Mouse (Mus musculus) cerebellum, postnatal 10 days (tissue): ENCODE results near the gene Sik3.
"Not testable (repeated sequence)": the region's sequence is repeated elsewhere in the genome, so short reads cannot be mapped to it uniquely, and the experiment has no call there.

Experiments used
- DNase-seq, 2 experiments: peaks; one replicate each; pipeline ENCODE4 v3.0.0; 2021; ENCODE audit warnings: mixed read lengths in 2 of 2

The Sik3 gene

DNA sequence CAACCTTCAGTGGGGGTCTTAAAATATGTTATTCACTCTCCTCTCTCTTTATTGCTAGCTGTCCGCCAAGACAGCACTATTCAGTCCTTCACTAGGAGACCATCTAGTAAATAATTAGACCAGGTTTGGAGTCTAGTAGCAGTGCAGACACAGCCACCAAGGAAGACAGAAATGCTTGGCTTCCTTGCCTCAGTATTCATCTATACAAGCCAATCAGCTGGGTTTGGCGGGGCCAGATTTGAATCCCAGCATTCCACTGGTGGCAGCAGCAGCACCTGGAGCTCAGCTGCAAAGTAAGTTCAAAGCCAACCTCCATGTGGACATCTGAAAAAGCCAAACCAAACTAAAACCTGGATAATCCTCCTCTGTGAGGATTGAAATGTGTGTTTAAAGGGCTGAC lies 47.6 kb downstream of the Sik3 start:
- DNase-seq: no peak

DNA sequence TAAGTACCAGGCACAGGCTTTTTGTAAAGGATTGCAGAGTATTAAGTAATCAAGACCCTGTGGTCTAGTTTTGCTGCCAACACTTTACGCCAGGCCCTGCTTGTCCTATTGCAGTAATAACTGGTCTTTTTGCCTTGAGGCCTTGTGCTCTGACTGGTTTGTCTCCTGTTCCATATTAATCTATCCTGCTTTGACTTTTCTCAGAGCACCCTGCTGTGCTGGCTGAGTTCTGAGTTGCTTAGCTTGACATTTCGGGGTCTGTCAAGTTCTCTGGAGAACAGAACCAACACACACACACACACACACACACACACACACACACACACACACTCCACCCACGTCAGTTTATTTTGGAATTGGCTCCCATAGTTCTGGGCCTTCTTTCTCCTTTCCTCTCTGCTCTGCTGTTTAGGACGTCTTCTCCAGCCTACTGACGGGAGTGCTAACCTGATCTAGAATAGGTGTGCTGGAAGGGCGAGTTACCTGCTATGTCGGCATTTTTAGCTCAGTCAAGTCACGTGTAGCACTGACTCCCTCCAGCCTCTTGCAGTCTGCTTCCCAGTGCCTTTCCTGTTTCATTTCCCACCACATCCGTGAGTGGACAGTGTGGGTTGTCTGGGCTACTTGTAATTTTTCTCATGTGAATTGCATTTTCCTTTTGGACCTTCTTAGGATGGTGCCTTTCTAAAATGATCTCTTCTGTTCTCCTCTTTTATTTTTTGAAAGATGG lies 49.2 kb downstream of the Sik3 start:
- DNase-seq: peak; percentile 26 to 43

DNA sequence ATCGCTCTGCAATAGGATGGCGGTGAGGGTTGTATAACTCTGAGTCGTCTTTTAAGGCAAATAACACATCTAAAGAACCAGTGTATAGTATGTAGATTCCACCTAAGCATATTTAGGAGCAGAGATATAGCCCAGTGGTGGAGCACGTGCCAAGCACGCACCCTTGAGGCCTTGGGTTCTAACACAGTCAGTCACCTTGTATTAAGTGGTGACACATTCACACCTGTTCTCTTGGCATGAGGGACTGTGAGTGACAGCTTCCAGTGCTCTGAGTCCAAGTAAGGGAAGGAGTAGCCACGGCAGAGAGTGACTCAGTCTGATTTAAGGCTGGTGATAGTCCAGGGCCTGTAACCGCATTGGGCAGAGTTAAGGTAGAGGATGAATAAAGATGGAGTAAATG lies 51.7 kb downstream of the Sik3 start:
- DNase-seq: peak; percentile 46 to 60

DNA sequence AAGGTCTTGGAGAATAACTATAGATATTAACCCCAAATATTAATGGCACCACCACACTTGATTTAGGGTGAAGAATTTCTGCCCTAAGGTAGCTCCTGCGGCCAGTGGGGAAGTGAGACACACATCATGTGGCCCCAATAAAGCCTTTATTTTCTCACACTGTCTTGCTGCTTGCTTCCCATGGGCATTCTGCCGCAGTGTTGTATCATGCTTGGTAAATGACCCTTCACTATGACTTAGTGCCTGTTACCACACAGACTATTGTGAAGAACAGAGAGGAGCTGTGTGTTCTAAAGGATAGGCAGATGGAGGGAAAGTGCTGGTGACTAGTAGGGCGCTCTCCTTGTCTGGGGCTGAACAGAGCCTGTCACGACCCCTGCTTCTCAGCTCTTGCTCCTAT lies 54.1 kb downstream of the Sik3 start:
- no peak for DNase-seq

DNA sequence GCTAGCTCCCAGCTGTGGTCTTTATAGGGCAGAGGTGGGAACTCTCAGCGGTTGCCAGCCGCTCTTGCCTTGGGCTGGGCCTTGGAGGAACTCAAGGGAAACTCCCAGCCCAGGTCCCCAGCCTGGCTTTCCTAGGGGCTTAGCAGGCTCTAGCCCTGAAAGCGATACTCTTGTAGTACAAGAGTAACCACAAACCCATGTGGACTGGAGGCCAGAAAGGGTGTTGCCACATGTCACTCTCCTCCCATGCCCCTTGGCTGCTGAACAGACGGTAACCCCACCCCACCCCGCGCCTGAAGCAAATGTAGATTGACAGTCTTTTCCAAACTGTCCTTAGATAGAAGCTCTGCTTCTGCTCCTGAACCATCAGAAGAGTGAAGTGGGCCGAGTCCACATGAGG lies 55.1 kb downstream of the Sik3 start:
- DNase-seq: peak in 1 of 2 experiments; percentile 25

DNA sequence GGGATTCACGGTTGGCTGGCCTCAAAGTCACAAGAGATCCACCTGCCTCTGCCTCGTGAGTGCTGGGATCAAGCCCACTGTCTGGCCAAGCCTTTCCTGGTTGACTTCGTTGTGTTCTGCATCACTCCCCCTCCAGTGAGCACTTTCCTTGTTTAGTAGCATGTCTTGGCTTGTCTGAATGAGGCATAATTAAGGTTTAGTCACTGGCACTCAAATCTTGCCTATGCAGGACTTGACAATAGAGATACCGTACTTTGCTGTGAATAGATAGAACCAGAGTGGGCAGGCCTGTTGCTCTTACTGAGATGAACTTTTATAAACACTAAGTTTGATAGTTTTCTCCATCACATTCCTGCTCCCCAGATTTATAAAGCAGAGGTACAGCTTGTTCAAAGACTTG lies 56.4 kb downstream of the Sik3 start:
- no peak for DNase-seq

DNA sequence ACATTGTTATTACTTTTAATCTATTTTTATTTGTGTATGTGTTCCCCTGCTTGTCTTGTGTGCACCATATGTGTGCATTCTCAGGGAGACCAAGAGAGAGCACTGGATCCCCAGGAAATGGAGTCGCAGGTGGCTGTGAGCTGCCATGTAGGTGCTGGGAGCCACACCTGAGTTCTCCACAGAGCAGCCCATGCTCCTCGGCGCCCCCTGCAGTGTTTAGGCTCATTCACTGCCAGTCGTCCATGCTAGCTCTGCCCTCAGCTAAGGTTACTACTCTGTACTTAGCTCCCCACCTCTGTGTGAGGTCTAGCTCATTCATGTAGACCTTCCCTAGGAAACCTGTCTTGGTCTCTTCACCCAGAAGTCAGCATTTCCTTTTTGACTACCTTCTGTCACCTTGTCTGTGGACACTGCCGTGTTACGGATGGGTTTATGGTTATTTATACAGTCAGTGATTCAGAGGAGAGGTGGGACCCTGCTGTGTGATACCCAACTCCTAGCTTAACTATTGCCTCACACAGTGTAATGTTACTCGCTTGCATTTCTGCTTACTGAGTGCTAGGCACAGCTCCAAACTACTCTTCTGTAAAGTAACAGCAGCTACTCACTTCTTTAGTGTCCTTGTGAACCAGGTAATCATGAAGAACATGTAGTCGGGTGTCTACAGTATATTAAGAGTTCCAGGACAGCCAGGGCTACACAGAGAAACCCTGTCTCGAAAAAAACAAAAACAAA lies 59.6 kb downstream of the Sik3 start:
- DNase-seq: peak; percentile 22 to 27

DNA sequence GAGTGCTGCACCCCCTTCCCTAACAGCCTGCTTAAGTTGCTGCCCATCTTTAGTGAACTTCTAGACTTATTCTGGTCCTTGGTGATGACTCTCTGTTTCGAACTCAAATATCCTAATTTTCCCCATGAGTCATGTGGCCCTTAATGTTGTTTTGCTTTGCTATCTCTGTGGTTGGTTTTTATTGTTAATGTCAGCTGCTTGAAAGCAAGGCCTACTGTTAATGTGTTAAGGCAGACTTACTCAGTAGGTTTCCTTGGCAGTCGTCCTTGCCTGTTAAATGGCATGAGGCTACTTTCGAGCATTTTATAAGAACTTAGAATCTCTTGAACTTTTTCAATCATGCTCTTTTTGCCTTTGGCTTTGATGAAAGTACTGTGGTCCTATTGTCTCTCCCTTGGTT lies 60.8 kb downstream of the Sik3 start:
- no peak for DNase-seq

DNA sequence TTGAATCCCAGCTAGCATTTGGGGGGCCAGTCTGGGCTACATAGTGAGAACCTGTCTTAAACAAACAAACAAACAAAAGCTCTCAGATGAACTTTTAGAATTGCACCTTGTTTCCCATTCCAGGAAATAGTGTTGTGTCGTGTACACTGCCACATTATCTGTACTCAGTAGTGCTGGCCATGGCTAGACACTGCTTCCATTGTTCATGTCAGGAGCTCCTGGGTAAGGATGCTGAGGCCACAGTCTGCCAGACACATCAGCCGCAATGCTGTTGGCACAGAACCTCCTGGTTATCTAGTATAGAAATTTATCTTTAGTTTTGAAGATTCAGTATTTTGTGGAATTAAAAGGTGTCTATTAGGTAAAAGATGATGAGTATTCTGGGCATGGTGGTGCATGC lies 63.0 kb downstream of the Sik3 start:
- DNase-seq: no peak

DNA sequence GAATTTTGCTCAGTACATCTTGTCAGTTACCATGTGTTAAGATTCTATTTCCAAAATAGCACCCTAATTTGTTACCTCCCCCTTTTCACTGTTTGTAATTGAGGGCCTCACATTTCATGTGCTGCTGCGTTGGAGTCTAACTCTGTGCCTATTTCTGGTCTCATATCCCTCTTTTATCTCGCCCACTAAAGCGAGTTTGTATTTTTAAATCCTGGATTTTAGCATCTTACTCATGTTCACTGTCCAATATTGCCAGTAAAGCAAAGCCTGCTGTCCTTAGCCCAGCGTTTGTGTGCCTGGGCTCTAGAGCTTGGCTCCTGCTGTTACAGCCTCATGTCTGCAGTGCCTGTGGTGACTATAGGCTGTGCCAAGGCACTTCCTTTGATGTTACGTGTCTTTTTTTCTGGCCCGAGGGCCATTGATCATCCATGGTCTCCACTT lies 69.8 kb downstream of the Sik3 start:
- peak in 1 of 2 experiments; percentile 40 for DNase-seq

DNA sequence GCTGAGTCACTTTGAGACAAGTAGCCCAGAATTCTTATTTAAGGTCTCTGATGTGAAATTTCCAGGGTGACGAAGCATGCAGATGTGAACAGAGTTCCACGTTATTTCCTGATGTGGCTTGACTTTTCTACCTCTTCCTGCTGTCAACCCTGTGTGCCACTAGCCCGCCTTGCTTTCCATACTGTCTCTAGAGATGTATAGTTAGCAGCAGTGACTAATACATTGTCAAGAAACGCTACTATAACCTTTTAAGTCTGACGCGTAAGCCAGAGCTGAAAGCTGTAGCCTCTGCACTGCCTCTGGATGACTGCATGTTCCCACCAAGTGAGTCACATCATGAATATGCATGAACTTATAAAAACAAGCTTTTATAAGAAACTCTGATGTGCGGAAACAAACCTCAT lies 70.9 kb downstream of the Sik3 start:
- DNase-seq: no peak

DNA sequence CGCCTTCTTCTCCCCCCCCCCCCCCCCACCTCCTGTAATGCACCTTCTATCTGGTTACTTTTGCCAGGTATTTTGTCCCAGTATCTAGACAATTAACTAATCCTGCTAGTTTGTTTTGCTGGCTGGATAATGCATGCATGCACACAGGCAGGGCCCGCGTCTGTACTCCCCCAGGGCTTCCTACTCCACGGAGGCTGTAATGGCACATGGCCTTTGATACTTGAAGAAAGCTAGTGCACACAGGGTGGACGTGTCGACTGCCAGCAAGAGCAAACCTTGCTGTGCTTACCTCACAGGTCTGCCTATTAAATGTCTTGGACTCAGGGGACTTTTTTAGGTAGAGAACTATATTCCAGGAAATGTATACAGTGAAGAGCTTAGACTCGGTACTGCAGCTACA lies 73.3 kb downstream of the Sik3 start:
- no peak for DNase-seq

DNA sequence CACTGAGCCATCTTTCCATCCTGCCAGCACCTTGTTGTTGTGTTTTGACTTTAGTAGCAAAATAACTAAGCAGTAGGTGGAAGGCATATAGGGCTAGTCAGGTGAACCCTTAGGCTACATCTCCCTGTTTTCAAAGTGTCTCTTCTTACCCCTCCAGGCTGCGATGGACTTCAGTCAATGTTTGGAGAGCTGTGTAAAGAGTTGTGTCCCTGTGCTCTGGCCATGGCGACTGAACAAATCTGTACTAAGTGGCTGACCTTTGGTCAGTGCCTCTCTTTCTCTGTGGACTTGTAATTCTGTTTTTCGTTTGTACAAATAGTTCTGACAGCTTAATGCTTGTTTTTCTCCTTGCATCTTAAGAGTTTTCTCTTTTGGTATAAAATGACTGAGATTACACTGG lies 74.2 kb downstream of the Sik3 start:
- DNase-seq: no peak

DNA sequence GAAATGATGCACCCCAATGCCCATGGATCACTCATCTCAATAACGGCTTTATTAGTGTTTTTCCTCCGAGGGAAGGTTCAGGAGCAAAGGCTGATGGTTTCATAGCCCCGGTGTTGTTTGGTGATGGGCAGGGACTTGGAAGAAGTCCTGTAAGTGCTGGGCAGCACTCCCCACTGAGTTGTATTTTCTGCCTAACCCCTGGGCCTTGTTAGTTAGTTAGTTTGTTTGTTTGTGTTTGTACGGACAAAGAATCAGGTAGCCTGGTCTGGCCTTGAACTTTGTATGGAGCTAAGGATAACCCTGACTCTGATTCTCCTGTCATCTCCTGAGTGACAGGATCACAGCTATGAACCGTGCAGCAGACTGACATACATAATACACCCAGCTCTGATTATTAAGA lies 74.8 kb downstream of the Sik3 start:
- DNase-seq: no peak

DNA sequence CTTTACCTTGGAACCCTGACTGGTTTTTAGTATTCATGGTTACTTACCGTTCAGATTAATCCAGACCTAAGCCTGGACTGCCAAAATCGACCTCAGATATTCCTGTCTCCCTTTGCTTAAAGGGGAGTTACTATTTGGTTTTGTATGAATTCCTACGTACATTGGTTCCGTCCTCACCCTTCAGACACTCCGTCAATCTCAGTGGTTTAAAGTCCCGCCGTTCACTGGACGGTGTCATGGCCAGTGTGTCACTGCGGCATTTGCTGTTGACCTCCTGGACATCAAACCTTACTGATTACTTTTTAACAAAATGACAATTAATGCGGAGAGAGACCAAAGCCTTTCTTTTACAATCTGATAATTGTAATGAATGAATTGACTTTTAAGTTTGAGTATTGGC lies 76.1 kb downstream of the Sik3 start:
- DNase-seq: no peak

DNA sequence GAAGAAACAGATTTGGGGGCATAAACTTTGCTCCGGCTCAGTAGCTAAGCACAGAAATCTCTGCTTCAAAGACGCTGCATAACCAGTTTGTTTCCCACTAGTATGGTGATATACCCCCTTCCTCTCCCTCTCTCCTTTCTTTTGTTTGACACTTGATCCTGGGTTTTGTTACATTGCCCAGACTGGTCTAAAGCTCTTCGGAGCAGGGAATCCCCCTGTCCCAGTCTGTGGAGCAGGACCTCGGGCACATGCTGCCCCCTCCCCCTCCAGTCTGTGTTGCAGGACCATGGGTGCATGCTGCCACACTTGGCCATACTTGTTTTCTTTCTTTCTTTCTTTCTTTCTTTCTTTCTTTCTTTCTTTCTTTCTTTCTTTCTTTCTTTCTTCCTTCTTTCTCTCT lies 77.4 kb downstream of the Sik3 start:
- no peak for DNase-seq

DNA sequence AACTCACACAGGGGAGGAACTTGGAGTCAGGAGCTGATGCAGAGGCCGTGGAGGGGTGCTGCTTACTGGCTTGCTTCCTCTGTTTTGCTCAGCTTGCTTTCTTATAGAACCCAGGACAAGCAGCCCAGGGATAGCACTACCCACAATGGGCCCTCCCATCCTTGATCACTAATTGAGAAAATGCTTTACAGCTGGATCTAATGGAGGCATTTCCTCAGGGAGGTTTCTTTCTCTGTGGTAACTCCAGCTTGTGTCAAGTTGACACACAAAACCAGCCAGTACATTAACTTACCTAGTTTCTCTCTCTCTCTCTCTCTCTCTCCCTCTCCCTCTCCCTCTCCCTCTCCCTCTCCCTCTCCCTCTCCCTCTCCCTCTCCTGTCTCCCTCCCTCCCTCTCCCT lies 78.5 kb downstream of the Sik3 start:
- not testable (repeated sequence) for DNase-seq

DNA sequence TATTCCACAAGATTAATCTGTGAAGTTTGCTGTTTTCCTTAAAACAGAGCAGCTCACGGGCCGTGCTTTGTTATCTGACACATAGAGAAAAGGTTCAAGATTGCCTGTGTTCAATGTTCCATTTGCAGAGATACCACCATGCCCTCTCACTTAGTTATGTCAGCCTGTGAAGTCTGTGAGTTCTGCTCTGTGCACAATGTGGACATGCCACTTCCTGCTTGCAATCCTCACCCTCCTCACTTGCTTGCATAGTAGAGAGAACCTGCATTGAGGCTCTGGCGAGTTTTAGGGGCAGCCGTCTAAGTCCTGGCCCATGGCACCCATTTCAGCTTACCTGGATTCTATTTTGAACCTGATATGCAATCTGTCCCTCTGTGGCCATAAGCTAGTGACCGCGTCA lies 80.0 kb downstream of the Sik3 start:
- DNase-seq: no peak

DNA sequence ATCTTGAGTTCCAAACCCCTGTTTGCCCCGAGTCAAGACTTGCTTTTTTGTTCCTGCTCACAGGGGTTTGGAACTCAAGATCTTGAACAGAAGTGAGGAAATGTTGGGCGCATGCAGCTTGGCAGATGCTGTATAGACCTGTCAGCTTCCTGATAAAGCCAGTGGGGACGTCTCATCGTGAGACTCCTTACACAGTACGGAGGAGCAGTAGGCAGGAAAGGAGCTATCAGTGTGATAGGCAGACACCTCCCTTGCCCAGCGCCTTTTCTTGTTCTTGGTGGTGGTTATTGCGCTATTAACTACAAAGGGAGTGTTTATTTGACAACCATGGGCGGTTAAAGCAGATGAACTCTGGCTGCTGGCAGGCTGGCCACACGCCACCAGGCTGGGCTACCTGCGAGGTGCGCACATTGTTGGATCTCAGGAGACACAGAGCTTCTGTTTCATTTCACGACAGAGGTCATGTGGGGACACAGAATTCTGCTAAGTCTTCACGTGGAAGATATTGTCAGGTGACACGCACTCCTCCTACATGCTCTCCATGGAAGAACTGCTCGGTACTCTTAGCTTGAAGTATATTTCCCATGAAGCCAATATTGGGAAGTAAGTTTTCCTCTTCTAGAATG lies 85.9 kb downstream of the Sik3 start:
- peak; percentile 60 to 63 for DNase-seq

DNA sequence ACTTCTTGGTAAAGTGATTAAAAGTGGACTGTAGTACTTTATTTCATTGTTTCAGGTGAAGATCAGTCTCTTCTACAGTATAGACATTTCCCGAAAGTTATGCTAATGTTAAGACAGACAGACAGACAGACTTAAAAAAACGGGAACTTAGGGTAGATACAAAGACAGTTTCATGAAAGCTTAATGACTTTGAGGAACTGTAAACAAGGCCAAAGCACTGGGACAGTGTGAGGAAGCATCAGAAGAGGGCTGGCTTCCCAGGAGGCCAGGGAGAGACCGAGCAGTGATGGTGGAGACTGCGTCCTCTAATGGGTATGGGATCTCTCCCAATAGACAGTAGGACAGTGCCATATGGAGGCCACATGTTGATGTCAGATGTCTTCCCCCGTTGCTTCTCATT lies 86.5 kb downstream of the Sik3 start:
- no peak for DNase-seq

DNA sequence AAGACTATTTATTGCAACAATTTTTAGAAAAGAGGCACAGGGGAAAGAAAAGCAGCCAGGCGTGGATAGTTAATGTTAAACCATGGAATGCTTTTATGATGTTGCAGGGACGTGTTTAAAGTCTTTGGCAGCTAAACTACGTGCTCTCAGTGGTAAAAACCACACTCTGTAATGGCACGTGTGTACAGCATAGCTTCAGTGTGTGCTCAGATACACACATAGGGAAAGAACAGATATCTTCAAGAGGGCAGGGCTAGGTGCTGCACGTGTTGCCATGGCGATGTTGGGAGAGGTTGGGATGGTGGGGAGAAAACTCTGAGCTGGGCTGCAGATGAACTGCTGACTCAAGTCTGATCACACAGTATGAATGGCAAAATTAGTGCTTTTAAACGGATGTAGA lies 90.5 kb downstream of the Sik3 start:
- DNase-seq: no peak

DNA sequence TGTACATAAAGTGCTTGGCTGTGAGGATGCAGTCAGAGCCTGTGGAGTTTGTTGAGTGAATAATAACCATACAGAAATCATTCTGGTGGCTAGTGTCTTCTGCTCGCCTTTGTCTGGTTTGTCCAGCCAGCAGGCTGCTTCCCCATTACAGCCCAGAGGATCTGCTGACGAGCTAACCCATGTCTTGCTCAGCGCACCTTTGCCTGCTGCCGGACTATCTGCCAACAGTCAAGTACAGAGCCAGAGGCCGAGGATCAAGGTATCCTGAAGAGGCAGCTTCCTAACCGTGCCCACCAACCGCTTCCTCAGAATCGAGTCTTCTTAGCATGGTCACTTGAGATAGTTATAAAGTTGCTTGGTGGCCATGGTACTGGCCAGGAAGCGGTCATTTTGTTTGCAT lies 93.5 kb downstream of the Sik3 start:
- DNase-seq: no peak

DNA sequence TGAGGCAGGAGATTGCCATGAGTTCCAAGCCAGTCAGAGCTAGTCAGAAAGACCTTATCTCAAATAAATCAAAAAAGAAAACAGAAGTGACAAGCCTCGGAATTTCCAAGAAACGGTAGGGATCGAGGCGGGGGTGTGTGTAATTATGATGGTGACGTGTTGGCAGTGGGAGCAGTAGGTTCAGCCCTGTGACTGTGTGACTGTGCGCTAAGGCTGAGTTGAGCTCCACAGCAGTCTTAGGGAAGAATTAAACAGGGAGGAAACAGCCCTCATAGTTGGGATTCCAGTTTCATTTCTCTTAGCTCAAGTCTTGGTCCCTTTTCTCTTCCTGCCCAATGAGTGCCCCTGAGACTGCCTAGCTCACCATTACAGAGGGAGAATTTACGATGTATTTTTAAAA lies 98.0 kb downstream of the Sik3 start:
- DNase-seq: no peak

DNA sequence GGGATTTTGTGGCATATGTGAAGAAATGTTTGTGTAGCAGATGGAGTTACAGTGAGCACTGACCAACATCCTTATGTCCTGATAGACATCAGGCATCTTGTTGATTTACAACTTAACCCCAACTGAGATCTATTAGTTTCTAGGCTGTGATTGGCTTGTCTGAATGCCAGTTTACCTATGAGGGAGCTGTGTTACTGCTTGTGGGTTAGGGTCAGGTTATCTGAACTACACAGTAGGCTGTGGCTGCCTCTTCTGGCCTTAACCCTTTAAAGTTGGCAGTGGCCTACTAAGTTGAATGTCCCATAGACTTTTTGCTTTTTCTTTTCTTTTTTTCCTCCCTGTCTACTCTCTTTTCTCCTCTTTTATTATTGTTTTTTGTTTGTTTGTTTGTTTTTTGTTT lies 98.7 kb downstream of the Sik3 start:
- no peak for DNase-seq
